25 mouse cellular contexts compared by ENCODE assay signal in the genomic region with DNA sequence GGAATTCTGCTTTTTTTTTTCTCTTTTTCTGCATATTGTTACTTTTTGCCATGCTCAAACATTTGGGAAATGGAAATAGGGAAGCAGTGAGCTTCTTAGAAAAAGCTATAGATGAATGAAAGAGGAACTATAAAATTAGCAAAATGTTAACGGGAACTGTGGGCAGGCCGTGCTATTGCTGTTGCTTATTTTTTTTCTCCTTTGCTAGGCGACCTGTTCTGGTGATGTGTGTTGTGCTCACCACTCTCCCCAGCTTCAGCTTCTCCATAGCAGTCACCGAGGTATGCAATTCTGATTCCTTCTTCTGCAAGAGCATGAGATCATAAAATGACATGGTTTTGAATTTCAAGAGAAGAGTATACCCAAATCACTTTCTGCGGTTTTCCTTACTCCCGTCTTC. TPM values are rescaled to one million over a fixed set of nuclear protein-coding genes. Genes with fewer than 3 reads are reported as not detected.
DNase-seq lines count a peak whose midpoint lies in the region; TF ChIP-seq lines count a peak whose summit lies in the region.
"Had no signal": no experiment of that assay in that cellular context is flagged by ENCODE, and none has a peak within 500 bp of the region (broad histone marks: within the 10 kb centered on the region; RNA-seq: fewer than 3 reads in every experiment).

No protein-coding gene starts in this region.

- H3K27ac ChIP-seq in bone marrow macrophage, adult 2 months (ENCODE audit: insufficient read depth, low read depth, low read length) = peak overlapping the region; percentile 81
- H3K27ac ChIP-seq in macrophage = peak overlapping the region; percentile 82
- no peak overlapping the region for H3K27ac ChIP-seq in gastrocnemius, adult 2 months
- H3K27ac ChIP-seq: embryonic facial prominence, embryonic 12.5 days; layer of hippocampus, adult 2 months; limb, embryonic 15.5 days; midbrain, embryonic 15.5 days had no signal

- no peaks in the 10 kb centered on the region for H3K79me2 ChIP-seq in macrophage (ENCODE audit: inconsistent target)

- H3K27me3 ChIP-seq in splenic B cell, adult 2 months (ENCODE audit: control insufficient read depth, insufficient read depth, low read length, poor library complexity, severe bottlenecking) = no peaks in the 10 kb centered on the region
- H3K27me3 ChIP-seq: embryonic facial prominence, embryonic 12.5 days; limb, embryonic 15.5 days; midbrain, embryonic 15.5 days had no signal

- 19% methylated on average over 6 of the region's 6 CpGs for WGBS in macrophage (ENCODE audit: missing documents)

- peaks cover 34% of the 10 kb centered on the region for H3K4me1 ChIP-seq in bone marrow macrophage, adult 2 months (ENCODE audit: control insufficient read depth, insufficient read depth, low read length)
- H3K4me1 ChIP-seq: embryonic facial prominence, embryonic 12.5 days; limb, embryonic 15.5 days; midbrain, embryonic 15.5 days had no signal

- no peaks in the 10 kb centered on the region for H3K36me3 ChIP-seq in macrophage (ENCODE audit: inconsistent target)
- H3K36me3 ChIP-seq in splenic B cell, adult 2 months (ENCODE audit: control insufficient read depth, insufficient read depth, low read length, poor library complexity, severe bottlenecking) = no peaks in the 10 kb centered on the region
- H3K36me3 ChIP-seq: embryonic facial prominence, embryonic 12.5 days; G1E; limb, embryonic 15.5 days; midbrain, embryonic 15.5 days had no signal

- no peak overlapping the region for H3K4me3 ChIP-seq in bone marrow macrophage, adult 2 months (ENCODE audit: insufficient read depth, low read length)
- H3K4me3 ChIP-seq in macrophage (ENCODE audit: inconsistent target) = no peak overlapping the region
- no peak overlapping the region for H3K4me3 ChIP-seq in gastrocnemius, adult 2 months
- H3K4me3 ChIP-seq: embryonic facial prominence, embryonic 12.5 days; erythroblast, embryonic 14.5 days; layer of hippocampus, adult 2 months; limb, embryonic 15.5 days; midbrain, embryonic 15.5 days had no signal

- TF ChIP-seq CTCF in bone marrow macrophage, adult 2 months (IDR thresholded peaks at IDR 0.05; ENCODE audit: low read depth, low read length) = no peak
- TF ChIP-seq CTCF in gastrocnemius, adult 2 months (IDR thresholded peaks at IDR 0.05) = no peak

- DNase-seq in lung, postnatal 25 days (ENCODE audit: low spot score) = peak; percentile 38
- no peak for DNase-seq in lung, postnatal 14 days
- DNase-seq in splenic B cell, adult 2 months (ENCODE audit: low read depth, low spot score) = peak; percentile 29
- no peak for DNase-seq in gastrocnemius, adult 2 months
- no peak for DNase-seq in thymus, adult 18-20 months
- DNase-seq: adrenal gland, postnatal 25 days; cerebellum, adult 18-20 months; heart, postnatal 4 days; layer of hippocampus, postnatal 36 days; retina, postnatal 1 day; right cerebral cortex, postnatal 4 days; thymus, postnatal 36 days had no signal

- no peak for TF ChIP-seq POLR2A in bone marrow macrophage, adult 2 months (IDR thresholded peaks at IDR 0.05; ENCODE audit: borderline replicate concordance, low read depth, low read length)

- intact Hi-C loops in gastrocnemius, adult 2 months (cut with DNase I) = no loop called here

RNA-seq across cellular contexts. Expression of gene Tmem236, which starts 17.7 kb away (rescaled TPM):
- 0.36 TPM in 1 of 2 replicates, not detected in the other for polyA plus RNA-seq in bone marrow macrophage, adult 2 months (2012; ENCODE audit: insufficient read depth, insufficient read length, missing spikeins)
- total RNA-seq in macrophage (2018; cell fraction: chromatin; rRNA removed) = under 1 TPM in 10 of 26 experiments, not detected in 16; 0.18 to 0.47 (median 0.21) TPM
- under 1 TPM in 7 of 26 experiments, not detected in 19; 0.03 to 0.06 (median 0.04) TPM for total RNA-seq in macrophage (2018; cell fraction: cytosol; rRNA removed)
- under 1 TPM in 12 of 26 experiments, not detected in 14; 0.12 to 0.77 (median 0.22) TPM for total RNA-seq in macrophage (2018; cell fraction: nucleus; rRNA removed)
- not detected in 3 replicates for polyA plus RNA-seq in macrophage (2018)
- total RNA-seq in gastrocnemius, adult 2 months (2021) = under 1 TPM; 0.15 to 0.17 TPM
- total RNA-seq: megakaryocyte-erythroid progenitor cell, adult 5-6 weeks had no signal
- polyA plus RNA-seq: CD4-positive, CD25-positive, alpha-beta regulatory T cell, adult 4 months; erythroblast, embryonic 14.5 days; forebrain, embryonic 14.5 days; G1E; gonadal fat pad, adult 2 months; heart, embryonic 14.5 days had no signal

RNA-seq across cellular contexts. Expression of gene Mrc1, which starts 37.1 kb away (rescaled TPM):
- 471 and 498 TPM in 2 replicates for polyA plus RNA-seq in bone marrow macrophage, adult 2 months (2012; ENCODE audit: insufficient read depth, insufficient read length, missing spikeins)
- 1,000 to 10,000 TPM in 1 of 26 experiments, 100 to 1,000 TPM in 23, 10 to 100 TPM in 2; 34.8 to 1,051 (median 333) TPM for total RNA-seq in macrophage (2018; cell fraction: chromatin; rRNA removed)
- 100 to 1,000 TPM in 15 of 26 experiments, 10 to 100 TPM in 11; 59.1 to 579 (median 243) TPM for total RNA-seq in macrophage (2018; cell fraction: cytosol; rRNA removed)
- 1,000 to 10,000 TPM in 7 of 26 experiments, 100 to 1,000 TPM in 19; 105 to 2,075 (median 421) TPM for total RNA-seq in macrophage (2018; cell fraction: nucleus; rRNA removed)
- 311 to 697 TPM (median 500 TPM) in 3 replicates for polyA plus RNA-seq in macrophage (2018)
- total RNA-seq in gastrocnemius, adult 2 months (2021) = 10 to 100 TPM in 1 of 2 experiments, 1 to 10 TPM in 1; 5.4 to 10.9 TPM
- total RNA-seq: megakaryocyte-erythroid progenitor cell, adult 5-6 weeks had no signal
- polyA plus RNA-seq: G1E had no signal

Comparison
In these comparisons a context has a peak if more than half of its experiments do, and no peak if none do; other contexts are left out.
1. DNase-seq: peak in lung, postnatal 25 days (single experiment) and splenic B cell, adult 2 months (single experiment); none in lung, postnatal 14 days (single experiment), gastrocnemius, adult 2 months (single experiment) and thymus, adult 18-20 months (0 of 2).